Mouse (Mus musculus) liver, embryonic 11.5 days (tissue): ENCODE results near the gene Larp1. TPM values are rescaled to one million over a fixed set of nuclear protein-coding genes. Genes with fewer than 3 reads are reported as not detected.
A peak's percentile ranks its signal among the peaks of the same experiment; 100 is the strongest.

Source experiments
- ATAC-seq: fragments of 200-750 bp; cut with Nextera tagmentation; replicated peaks from 2 replicates; pipeline ENCODE4 v1.8.0; 2017; ENCODE audit warnings: moderate number of reproducible peaks, mild to moderate bottlenecking, moderate TSS enrichment, moderate library complexity; ENCODE audit not compliant: low FRiP score
- DNase-seq: peaks from one replicate; pipeline ENCODE4 v3.0.0-alpha.2; 2017; ENCODE audit warnings: low spot score
- H3K27ac ChIP-seq: fragments of 300-500 bp; sonication (generic); 2 replicates; pipeline ENCODE4 v1.5.1; 2014; ENCODE audit warnings: mild to moderate bottlenecking, low read depth, low read length, control low read depth
- H3K27me3 ChIP-seq: fragments of 300-500 bp; sonication (generic); replicated peaks from 2 replicates; pipeline ENCODE4 v1.6.1; 2014; ENCODE audit warnings: low read length, mixed read lengths; ENCODE audit not compliant: control insufficient read depth, insufficient read depth
- H3K36me3 ChIP-seq: fragments of 300-500 bp; sonication (generic); 2 replicates; pipeline ENCODE4 v1.6.1; 2014; ENCODE audit warnings: mild to moderate bottlenecking, low read length, moderate library complexity, mixed read lengths; ENCODE audit not compliant: control insufficient read depth, insufficient read depth
- H3K4me1 ChIP-seq: fragments of 300-500 bp; sonication (generic); replicated peaks from 2 replicates; pipeline ENCODE4 v1.6.1; 2014; ENCODE audit warnings: low read length, mixed read lengths; ENCODE audit not compliant: control insufficient read depth, insufficient read depth
- H3K4me2 ChIP-seq: fragments of 300-500 bp; sonication (generic); 2 replicates; pipeline ENCODE4 v1.6.1; 2014; ENCODE audit warnings: mild to moderate bottlenecking, control low read depth, moderate library complexity
- H3K4me3 ChIP-seq: fragments of 300-500 bp; sonication (generic); 2 replicates; pipeline ENCODE4 v1.5.1; 2014; ENCODE audit warnings: low read depth, low read length, control low read depth
- H3K9ac ChIP-seq: fragments of 300-500 bp; sonication (generic); 2 replicates; pipeline ENCODE4 v1.6.1; 2014; ENCODE audit warnings: low read depth, low read length, control low read depth
- H3K9me3 ChIP-seq: fragments of 300-500 bp; sonication (generic); 2 replicates; pipeline ENCODE4 v1.6.1; 2016; ENCODE audit warnings: low read length, inconsistent platforms, mixed read lengths; ENCODE audit not compliant: control insufficient read depth
- WGBS: fragments of 180-500 bp; shearing (Covaris S2); extraction: QIAGEN DNeasy Blood & Tissue Kit; methylation state at CpG from one replicate; pipeline ENCODE4 v1.1.7; 2014; 5-methylcytosine and 5-hydroxymethylcytosine counted together
- polyA plus RNA-seq: library from polyadenylated mRNA; unstranded; fragments of >200 nt; fragmentation: Nextera tagmentation; extraction: Ambion mirVana; gene quantifications from 2 replicates; pipeline ENCODE4 v1.2.1, GENCODE M21; 2014

Larp1 gene
- polyA plus RNA-seq: 37.2 and 43.0 TPM in 2 replicates

GRCm38 (mm10) chr11:58009051-58009515 is at the start of gene Larp1:
Gene Larp1 (plus strand): TSS chr11:58009064.
- peaks cover 3% of the 10 kb centered on the region; the same call in 1 of the 2 replicates for H3K36me3 ChIP-seq
- H3K9me3 ChIP-seq: no peaks in the 10 kb centered on the region
- ATAC-seq (peak; percentile 40), DNase-seq (no peak)
- H3K27me3 ChIP-seq: no peaks in the 10 kb centered on the region
- H3K4me3 ChIP-seq: peak within 1 kb of the TSS; percentile 100
- peak within 1 kb of the TSS; percentile 96 for H3K4me2 ChIP-seq
- peaks cover 34% of the 10 kb centered on the region for H3K4me1 ChIP-seq
- under 1% methylated on average over 66 of the region's 84 CpGs for WGBS
- H3K9ac ChIP-seq: peak within 1 kb of the TSS; percentile 96
- peak within 1 kb of the TSS; percentile 90 for H3K27ac ChIP-seq

GRCm38 (mm10) chr11:57959924-57960323 is 48.9 kb upstream of the Larp1 start:
- WGBS: 54% methylated on average over 2 of the region's 2 CpGs
- H3K4me2 ChIP-seq: no peak overlapping the region; the same call in 1 of the 2 replicates
- no peaks in the 10 kb centered on the region for H3K36me3 ChIP-seq
- no peak for DNase-seq
- no peak overlapping the region for H3K9ac ChIP-seq
- H3K9me3 ChIP-seq: no peaks in the 10 kb centered on the region
- no peak overlapping the region for H3K4me3 ChIP-seq
- peaks cover 36% of the 10 kb centered on the region for H3K4me1 ChIP-seq
- no peaks in the 10 kb centered on the region for H3K27me3 ChIP-seq
- H3K27ac ChIP-seq: peak overlapping the region; percentile 70
- ATAC-seq: peak; percentile 39

GRCm38 (mm10) chr11:57962382-57963285 is 46.2 kb upstream of the Larp1 start:
- Histone ChIP-seq H3K4me1 (peaks cover 30% of the 10 kb centered on the region), H3K9me3 (no peaks in the 10 kb centered on the region), H3K27ac (peak overlapping the region; percentile 73), H3K4me2 (peak overlapping the region; percentile 66), H3K36me3 (no peaks in the 10 kb centered on the region), H3K4me3 (peak overlapping the region; percentile 59), H3K27me3 (no peaks in the 10 kb centered on the region), H3K9ac (peak overlapping the region; percentile 62)
- ATAC-seq: peak; percentile 85
- 1% methylated on average over 40 of the region's 40 CpGs for WGBS
- DNase-seq: peak; percentile 89

GRCm38 (mm10) chr11:57963291-57963870 is 45.5 kb upstream of the Larp1 start:
- ATAC-seq (no peak), DNase-seq (no peak)
- Histone ChIP-seq H3K4me3 (peak overlapping the region; percentile 59), H3K4me2 (peak overlapping the region; percentile 66), H3K36me3 (no peaks in the 10 kb centered on the region), H3K9ac (peak overlapping the region; percentile 62), H3K27me3 (no peaks in the 10 kb centered on the region), H3K4me1 (peaks cover 28% of the 10 kb centered on the region), H3K27ac (peak overlapping the region; percentile 73; the same call in 1 of the 2 replicates), H3K9me3 (no peaks in the 10 kb centered on the region)
- 38% methylated on average over 9 of the region's 9 CpGs for WGBS

- Histone ChIP-seq H3K27me3 (no peaks in the 10 kb centered on the region), H3K4me2 (no peak overlapping the region), H3K4me1 (peaks cover 13% of the 10 kb centered on the region; the same call in 1 of the 2 replicates), H3K9ac (no peak overlapping the region), H3K9me3 (no peaks in the 10 kb centered on the region), H3K36me3 (no peaks in the 10 kb centered on the region), H3K4me3 (no peak overlapping the region), H3K27ac (no peak overlapping the region)
- ATAC-seq: no peak
- WGBS: 66% methylated on average over 7 of the region's 7 CpGs
- DNase-seq: no peak
These were observed 42.2 kb upstream of the Larp1 start for GRCm38 (mm10) chr11:57966630-57967029.

GRCm38 (mm10) chr11:57968301-57968700 is 40.6 kb upstream of the Larp1 start:
- Histone ChIP-seq H3K4me3 (no peak overlapping the region), H3K9ac (no peak overlapping the region), H3K27me3 (no peaks in the 10 kb centered on the region), H3K27ac (no peak overlapping the region), H3K4me1 (peaks cover 16% of the 10 kb centered on the region), H3K36me3 (no peaks in the 10 kb centered on the region), H3K9me3 (no peaks in the 10 kb centered on the region), H3K4me2 (no peak overlapping the region)
- no peak for ATAC-seq
- WGBS: 93% methylated on average over 5 of the region's 5 CpGs
- no peak for DNase-seq

- Histone ChIP-seq H3K4me1 (peaks cover 15% of the 10 kb centered on the region), H3K27me3 (no peaks in the 10 kb centered on the region), H3K27ac (no peak overlapping the region), H3K36me3 (no peaks in the 10 kb centered on the region), H3K9me3 (no peaks in the 10 kb centered on the region), H3K4me2 (no peak overlapping the region), H3K9ac (no peak overlapping the region), H3K4me3 (no peak overlapping the region)
- ATAC-seq (no peak), DNase-seq (no peak)
- 38% methylated on average over 5 of the region's 5 CpGs for WGBS
These were observed 38.3 kb upstream of the Larp1 start for GRCm38 (mm10) chr11:57970541-57970940.

GRCm38 (mm10) chr11:57973001-57973912 is 35.6 kb upstream of the Larp1 start:
- no peaks in the 10 kb centered on the region for H3K9me3 ChIP-seq
- ATAC-seq: peak; percentile 43; the same call in 1 of the 2 replicates
- H3K4me1 ChIP-seq: peaks cover 13% of the 10 kb centered on the region
- 69% methylated on average over 13 of the region's 13 CpGs for WGBS
- H3K4me2 ChIP-seq: no peak overlapping the region
- no peak overlapping the region for H3K4me3 ChIP-seq
- no peak overlapping the region for H3K9ac ChIP-seq
- peak overlapping the region; percentile 38; the same call in 1 of the 2 replicates for H3K27ac ChIP-seq
- no peak for DNase-seq
- H3K36me3 ChIP-seq: no peaks in the 10 kb centered on the region
- no peaks in the 10 kb centered on the region for H3K27me3 ChIP-seq
